Mouse (Mus musculus) liver, embryonic 14.5 days (tissue): ENCODE results near the gene Hist1h3g. TPM values are rescaled to one million over a fixed set of nuclear protein-coding genes. Genes with fewer than 3 reads are reported as not detected.
"Not testable (repeated sequence)": the region's sequence is repeated elsewhere in the genome, so short reads cannot be mapped to it uniquely, and the experiment has no call there.

Experiments
- ATAC-seq: fragments of 200-750 bp; cut with Nextera tagmentation; 2 replicates; pipeline ENCODE4 v1.8.0; 2017; ENCODE audit warnings: moderate number of reproducible peaks, mild to moderate bottlenecking, moderate library complexity; ENCODE audit not compliant: insufficient read depth
- DNase-seq, 3 experiments: peaks; one replicate each; pipeline ENCODE4 v3.0.0-alpha.2; 2012 to 2013; ENCODE audit warnings: low read depth in 3 of 3, low spot score in 3 of 3
- H3K27ac ChIP-seq: fragments of 300-500 bp; sonication (generic); 2 replicates; pipeline ENCODE4 v1.5.1; 2014; ENCODE audit warnings: moderate library complexity, mild to moderate bottlenecking, control low read depth, inconsistent platforms
- H3K27me3 ChIP-seq: fragments of 300-500 bp; sonication (generic); 2 replicates; pipeline ENCODE4 v1.6.1; 2014; ENCODE audit warnings: mild to moderate bottlenecking, low read length, moderate library complexity; ENCODE audit not compliant: control insufficient read depth, insufficient read depth
- H3K36me3 ChIP-seq: fragments of 300-500 bp; sonication (generic); replicated peaks from 2 replicates; pipeline ENCODE4 v1.6.1; 2014; ENCODE audit warnings: low read depth; ENCODE audit not compliant: control insufficient read depth, insufficient read depth
- H3K4me1 ChIP-seq, 2 experiments: fragments of 200-500 bp in 1 of 2; fragments of 300-500 bp in 1 of 2; sonication (generic) in 1 of 2; replicated peaks; 2 replicates each; pipeline ENCODE4 v1.6.1; 2012 to 2014; ENCODE audit warnings: antibody characterized with exemption in 1 of 2, inconsistent platforms in 1 of 2, low read length in 1 of 2; ENCODE audit not compliant: control insufficient read depth in 2 of 2, insufficient read depth in 2 of 2
- H3K4me2 ChIP-seq: fragments of 300-500 bp; sonication (generic); 2 replicates; pipeline ENCODE4 v1.6.1; 2014; ENCODE audit warnings: low read depth, mild to moderate bottlenecking, control low read depth, moderate library complexity
- H3K4me3 ChIP-seq, 2 experiments: fragments of 200-500 bp in 1 of 2; fragments of 300-500 bp in 1 of 2; sonication (generic) in 1 of 2; 2 replicates each; pipeline ENCODE4 v1.5.1; 2012 to 2014; ENCODE audit warnings: low read depth in 2 of 2, low read length in 2 of 2, mild to moderate bottlenecking in 2 of 2, control low read depth in 1 of 2, inconsistent platforms in 1 of 2, moderate library complexity in 1 of 2; ENCODE audit not compliant: insufficient read depth in 1 of 2
- H3K9ac ChIP-seq: fragments of 300-500 bp; sonication (generic); replicated peaks from 2 replicates; pipeline ENCODE4 v1.6.1; 2014; ENCODE audit warnings: mild to moderate bottlenecking, control low read depth, moderate library complexity
- H3K9me3 ChIP-seq: fragments of 300-500 bp; sonication (generic); 2 replicates; pipeline ENCODE4 v1.6.1; 2016; ENCODE audit warnings: low read length, mixed read lengths; ENCODE audit not compliant: control insufficient read depth
- CTCF ChIP-seq: IDR thresholded peaks from 2 replicates; pipeline ENCODE4 v1.5.1; 2016; ENCODE audit warnings: antibody characterized with exemption, low read depth, control low read depth
- EP300 ChIP-seq: IDR thresholded peaks from 2 replicates; pipeline ENCODE4 v1.6.1; 2016; ENCODE audit warnings: antibody characterized with exemption, low read depth
- WGBS: fragments of 180-500 bp; shearing (Covaris S2); extraction: QIAGEN DNeasy Blood & Tissue Kit; methylation state at CpG from one replicate; pipeline ENCODE4 v1.1.7; 2014; ENCODE audit not compliant: insufficient replicate concordance; 5-methylcytosine and 5-hydroxymethylcytosine counted together
- polyA plus RNA-seq, 2 experiments: library from polyadenylated mRNA; depleted of rRNA in 1 of 2; stranded (reverse) in 1 of 2; unstranded in 1 of 2; fragments of >200 nt; fragmentation: Nextera tagmentation in 1 of 2; extraction: Ambion mirVana in 1 of 2; gene quantifications; 2 replicates each; pipeline versions ENCODE4 v1.2.1 to v1.2.3; 2012 to 2014

The Hist1h3g gene
- polyA plus RNA-seq (2012; rRNA removed) (48.1 and 52.5 TPM in 2 replicates), polyA plus RNA-seq (2014; fragmentation: Nextera tagmentation; extraction: Ambion mirVana) (8.6 and 9.6 TPM in 2 replicates)

- Histone ChIP-seq H3K9ac (peak within 1 kb of the TSS; percentile 99), H3K4me1 (peaks cover 23 to 25% of the 10 kb centered on the region in 2 experiments), H3K4me3 (peak within 1 kb of the TSS; percentile 74 to 84), H3K4me2 (peak within 1 kb of the TSS; percentile 95), H3K27ac (peak within 1 kb of the TSS; percentile 100)
- DNase-seq (peak; percentile 98), ATAC-seq (peak; percentile 81)
- under 1% methylated on average over 46 of the region's 62 CpGs for WGBS
- H3K27me3 ChIP-seq, H3K9me3 ChIP-seq, H3K36me3 ChIP-seq: not testable (repeated sequence)
- peak; percentile 66 for TF ChIP-seq EP300
These were observed at the start of gene Hist1h3g for GRCm38 (mm10) chr13:23535137-23536075. Hist1h3g (plus strand) TSS chr13:23535422.

- peaks cover 10 to 12% of the 10 kb centered on the region in 2 experiments for H3K4me1 ChIP-seq
- no peak for DNase-seq
- WGBS, result 6% methylated on average over 13 of the region's 14 CpGs
- no peak within 1 kb of the TSS for H3K9ac ChIP-seq
- TF ChIP-seq EP300 (no peak), CTCF (no peak)
- no peaks in the 10 kb centered on the region for H3K36me3 ChIP-seq
- no peaks in the 10 kb centered on the region; the same call in 1 of the 2 replicates for H3K27me3 ChIP-seq
- no peak within 1 kb of the TSS for H3K27ac ChIP-seq
- H3K9me3 ChIP-seq, result no peaks in the 10 kb centered on the region
- peak within 1 kb of the TSS; percentile 48 for H3K4me2 ChIP-seq
- H3K4me3 ChIP-seq, result peak within 1 kb of the TSS; percentile 0 to 13; a peak in 1 of 4 replicates
- peak; percentile 73 for ATAC-seq
These were observed 46.6 kb upstream of the Hist1h3g start, which contains the start of gene Btn2a2 for GRCm38 (mm10) chr13:23488400-23489322. Btn2a2 (minus strand) TSS chr13:23488857.

DNA sequence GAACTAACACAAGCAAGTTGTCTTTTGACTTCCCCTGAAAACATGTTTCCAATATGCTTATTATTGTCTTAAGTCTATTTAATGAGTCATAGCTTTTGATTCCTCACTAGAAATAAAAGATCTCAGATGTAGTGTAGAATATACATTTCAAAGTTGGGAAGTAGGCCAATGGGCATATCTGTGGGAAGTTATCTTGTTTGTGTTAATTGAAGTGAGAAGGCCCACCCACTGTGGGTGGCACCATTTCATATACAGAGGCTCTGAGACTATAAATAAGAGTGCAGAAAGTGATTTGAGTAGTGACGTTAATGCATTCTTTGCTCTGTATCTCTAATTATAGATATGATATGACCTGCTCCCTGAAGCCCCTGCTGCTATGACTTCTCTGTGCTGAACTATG is 44.4 kb upstream of the Hist1h3g start:
- no peak overlapping the region for H3K27ac ChIP-seq
- ATAC-seq, result no peak
- H3K9ac ChIP-seq, result no peak overlapping the region
- H3K4me3 ChIP-seq, result no peak overlapping the region
- whole genome bisulfite sequencing, result 5% methylated on average over 1 of the region's 1 CpGs
- DNase-seq, result no peak
- no peaks in the 10 kb centered on the region; the same call in 1 of the 2 replicates for H3K27me3 ChIP-seq
- TF ChIP-seq EP300 (no peak), CTCF (no peak)
- H3K36me3 ChIP-seq, result no peaks in the 10 kb centered on the region
- H3K4me1 ChIP-seq, result peaks cover 10 to 12% of the 10 kb centered on the region in 2 experiments
- H3K4me2 ChIP-seq, result no peak overlapping the region
- H3K9me3 ChIP-seq, result no peaks in the 10 kb centered on the region

- H3K27me3 ChIP-seq, result no peaks in the 10 kb centered on the region; the same call in 1 of the 2 replicates
- H3K4me2 ChIP-seq, result peak overlapping the region; percentile 2; the same call in 1 of the 2 replicates
- WGBS, result 16% methylated on average over 1 of the region's 1 CpGs
- ATAC-seq (peak; percentile 56; the same call in 1 of the 2 replicates), DNase-seq (no peak)
- H3K27ac ChIP-seq, result no peak overlapping the region
- TF ChIP-seq CTCF, result no peak
- TF ChIP-seq EP300, result peak; percentile 71
- no peaks in the 10 kb centered on the region for H3K9me3 ChIP-seq
- peaks cover 10 to 12% of the 10 kb centered on the region in 2 experiments for H3K4me1 ChIP-seq
- H3K4me3 ChIP-seq, result no peak overlapping the region
- H3K36me3 ChIP-seq, result no peaks in the 10 kb centered on the region
- no peak overlapping the region for H3K9ac ChIP-seq
These were observed 44.0 kb upstream of the Hist1h3g start for GRCm38 (mm10) chr13:23491263-23491662.
